Mouse (Mus musculus) liver, adult 2 months (tissue): Measurements from ENCODE around the gene Shoc2. TPM values are rescaled to one million over a fixed set of nuclear protein-coding genes. Genes with fewer than 3 reads are reported as not detected.
"Not testable (repeated sequence)": the region's sequence is repeated elsewhere in the genome, so short reads cannot be mapped to it uniquely, and the experiment has no call there.

ENCODE experiments used
- DNase-seq: peaks from one replicate; pipeline ENCODE4 v3.0.0-alpha.2; 2011; ENCODE audit warnings: low read depth, low spot score; ENCODE audit errors: extremely low read depth
- H3K27ac ChIP-seq: fragments of 200-500 bp; replicated peaks from 2 replicates; pipeline ENCODE4 v1.5.1; 2012; ENCODE audit warnings: low read depth, mild to moderate bottlenecking, control low read depth, inconsistent platforms, low read length; ENCODE audit not compliant: insufficient read depth
- H3K27me3 ChIP-seq: fragments of 200-500 bp; 2 replicates; pipeline ENCODE4 v1.6.1; 2012; ENCODE audit warnings: mild to moderate bottlenecking, moderate library complexity, low read length, inconsistent platforms; ENCODE audit not compliant: control insufficient read depth, insufficient read depth
- H3K36me3 ChIP-seq: fragments of 200-500 bp; 2 replicates; pipeline ENCODE4 v1.6.1; 2012; ENCODE audit warnings: low read length, inconsistent platforms; ENCODE audit not compliant: control insufficient read depth, insufficient read depth
- H3K4me1 ChIP-seq: fragments of 200-500 bp; 2 replicates; pipeline ENCODE4 v1.6.1; 2011; ENCODE audit warnings: low read length; ENCODE audit not compliant: control insufficient read depth, insufficient read depth
- H3K4me3 ChIP-seq: fragments of 200-500 bp; 2 replicates; pipeline ENCODE4 v1.5.1; 2011; ENCODE audit warnings: low read depth, mild to moderate bottlenecking, control low read depth, low read length, moderate library complexity; ENCODE audit not compliant: insufficient read depth
- H3K79me2 ChIP-seq: fragments of 200-500 bp; 2 replicates; pipeline ENCODE4 v1.6.1; 2012; ENCODE audit warnings: inconsistent platforms, mild to moderate bottlenecking, low read length, moderate library complexity; ENCODE audit not compliant: control insufficient read depth, insufficient read depth
- H3K9ac ChIP-seq: fragments of 200-500 bp; 2 replicates; pipeline ENCODE4 v1.6.1; 2012; ENCODE audit warnings: low read depth, mild to moderate bottlenecking, control low read depth, inconsistent platforms, low read length
- CTCF ChIP-seq: fragments of 200-500 bp; IDR thresholded peaks from 2 replicates; pipeline ENCODE4 v1.5.1; 2011; ENCODE audit warnings: low read depth, low read length, control low read depth
- POLR2A ChIP-seq: fragments of 200-500 bp; IDR thresholded peaks from 2 replicates; pipeline ENCODE4 v1.6.1; 2011; ENCODE audit warnings: low read length, control low read depth; ENCODE audit not compliant: insufficient read depth; ENCODE audit errors: extremely low read depth
- WGBS: fragments of 180-500 bp; shearing (Covaris S2); methylation state at CpG from one replicate; pipeline ENCODE4 v1.1.7; 2018; 5-methylcytosine and 5-hydroxymethylcytosine counted together
- polyA plus RNA-seq: library from polyadenylated mRNA; depleted of rRNA; stranded (reverse); fragments of >200 nt; gene quantifications from 2 replicates; pipeline ENCODE4 v1.2.3, GENCODE M21; 2012
- total RNA-seq: library from RNA; depleted of rRNA; stranded (reverse); fragments of >200 nt; gene quantifications from 2 replicates; pipeline ENCODE4 v1.2.3, GENCODE M21; 2014

Shoc2 gene
- total and polyA plus RNA-seq, 2 experiments: 9.7 to 21.8 TPM

DNA sequence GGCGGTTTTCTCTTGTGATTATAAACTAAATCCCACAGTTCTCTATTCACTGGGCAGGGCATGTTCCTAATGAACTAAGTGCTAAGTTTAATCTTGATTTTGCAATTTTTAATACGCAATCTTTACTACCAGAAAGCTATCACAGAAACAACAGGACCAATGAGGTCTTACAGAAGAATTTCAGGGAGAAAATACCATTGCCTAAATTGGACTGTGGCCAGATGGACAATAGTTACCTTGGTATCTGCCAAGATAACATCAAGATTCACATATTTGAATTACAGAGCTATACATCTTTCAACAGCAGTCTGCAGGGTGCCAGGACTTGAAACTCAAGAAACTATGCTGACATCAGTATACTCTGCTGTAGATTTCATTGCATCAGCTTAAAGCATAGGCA, 1.8 kb upstream of the Shoc2 start:
- 70% methylated on average over 2 of the region's 2 CpGs for WGBS
- H3K4me3 ChIP-seq: no peak overlapping the region
- H3K27ac ChIP-seq: no peak overlapping the region
- no peak overlapping the region for H3K9ac ChIP-seq
- no peak for TF ChIP-seq POLR2A
- no peak for TF ChIP-seq CTCF
- H3K36me3 ChIP-seq: no peaks in the 10 kb centered on the region
- H3K79me2 ChIP-seq: peaks cover 4% of the 10 kb centered on the region; the same call in 1 of the 2 replicates
- H3K27me3 ChIP-seq: no peaks in the 10 kb centered on the region
- peaks cover 3% of the 10 kb centered on the region for H3K4me1 ChIP-seq
- DNase-seq: peak; percentile 36

DNA sequence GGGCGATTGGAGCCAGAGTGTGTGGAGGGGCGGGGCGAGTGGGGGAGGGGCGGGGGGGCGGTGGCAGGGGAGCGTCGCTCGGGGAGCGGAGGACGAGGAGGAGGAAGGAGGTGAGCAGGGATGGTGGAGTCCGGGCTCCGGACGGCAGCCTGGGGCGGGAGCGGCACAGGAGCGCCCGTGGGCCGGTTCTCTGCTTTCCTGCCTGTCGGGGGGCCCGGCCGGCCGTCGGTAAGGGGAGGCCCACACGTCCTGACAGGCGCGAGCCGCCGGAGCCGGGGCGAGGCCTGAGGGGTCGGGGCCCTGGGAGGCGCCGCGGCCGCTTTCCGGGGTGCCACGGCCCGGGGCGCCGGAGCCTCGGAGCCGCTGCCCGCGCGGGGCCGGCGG, 672 bp downstream of the Shoc2 start:
- Histone ChIP-seq H3K4me1 (peaks cover 5% of the 10 kb centered on the region), H3K27me3 (no peaks in the 10 kb centered on the region), H3K36me3 (no peaks in the 10 kb centered on the region), H3K79me2 (peaks cover 10% of the 10 kb centered on the region; the same call in 1 of the 2 replicates), H3K4me3 (peak overlapping the region; percentile 85), H3K27ac (peak overlapping the region; percentile 62), H3K9ac (peak overlapping the region; percentile 86)
- DNase-seq: no peak
- 3% methylated on average over 43 of the region's 47 CpGs for WGBS
- TF ChIP-seq POLR2A: peak; percentile 84
- no peak for TF ChIP-seq CTCF

DNA sequence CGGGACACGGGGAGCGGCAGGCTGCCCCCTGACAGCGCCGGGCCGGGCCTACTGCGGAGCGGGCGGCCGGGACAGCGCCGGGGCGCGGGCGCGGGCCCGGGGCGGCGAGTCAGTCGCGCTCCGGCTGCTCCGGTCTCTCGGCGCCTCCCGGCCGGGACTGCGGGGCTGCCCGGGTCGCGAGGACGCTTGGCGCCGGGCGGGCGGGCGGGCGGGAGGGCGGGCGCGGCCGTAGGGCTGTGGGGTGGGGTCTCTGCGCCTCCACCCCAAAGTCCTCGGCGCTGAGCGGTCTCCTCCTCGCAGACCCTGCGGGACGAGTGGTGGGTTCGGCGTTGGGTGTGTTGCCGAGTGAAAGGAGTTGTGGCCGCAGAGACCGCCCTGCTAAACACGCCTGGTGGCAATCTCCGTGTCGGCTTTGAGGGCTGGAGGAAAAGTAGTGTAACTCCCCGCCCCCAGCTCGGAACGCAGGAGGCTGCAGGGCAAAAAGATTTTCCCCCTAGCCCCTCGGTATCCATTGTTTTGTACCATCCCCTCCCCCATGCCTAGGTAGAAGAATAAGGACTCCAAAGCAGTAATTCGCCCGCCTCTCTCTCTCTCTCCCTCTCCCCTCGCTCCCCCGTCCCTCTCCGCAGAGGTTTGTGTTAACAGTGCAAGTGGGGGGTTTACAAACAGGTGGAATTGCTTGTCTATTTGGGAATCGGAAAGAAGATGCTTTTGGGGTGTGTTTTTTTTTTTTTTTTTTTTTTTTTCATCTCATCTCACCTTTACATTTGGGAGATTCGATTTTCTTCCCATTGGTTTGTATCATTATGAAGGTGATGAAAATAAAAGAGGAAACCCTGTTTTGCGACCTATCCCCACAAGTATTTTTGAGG, 1.3 kb downstream of the Shoc2 start:
- no peaks in the 10 kb centered on the region for H3K27me3 ChIP-seq
- no peak for DNase-seq
- H3K9ac ChIP-seq: peak overlapping the region; percentile 86
- TF ChIP-seq POLR2A: no peak
- TF ChIP-seq CTCF: no peak
- H3K79me2 ChIP-seq: peaks cover 13% of the 10 kb centered on the region; the same call in 1 of the 2 replicates
- H3K4me1 ChIP-seq: peaks cover 5% of the 10 kb centered on the region
- peak overlapping the region; percentile 85 for H3K4me3 ChIP-seq
- no peaks in the 10 kb centered on the region for H3K36me3 ChIP-seq
- H3K27ac ChIP-seq: peak overlapping the region; percentile 62; the same call in 1 of the 2 replicates
- 4% methylated on average over 60 of the region's 69 CpGs for WGBS

DNA sequence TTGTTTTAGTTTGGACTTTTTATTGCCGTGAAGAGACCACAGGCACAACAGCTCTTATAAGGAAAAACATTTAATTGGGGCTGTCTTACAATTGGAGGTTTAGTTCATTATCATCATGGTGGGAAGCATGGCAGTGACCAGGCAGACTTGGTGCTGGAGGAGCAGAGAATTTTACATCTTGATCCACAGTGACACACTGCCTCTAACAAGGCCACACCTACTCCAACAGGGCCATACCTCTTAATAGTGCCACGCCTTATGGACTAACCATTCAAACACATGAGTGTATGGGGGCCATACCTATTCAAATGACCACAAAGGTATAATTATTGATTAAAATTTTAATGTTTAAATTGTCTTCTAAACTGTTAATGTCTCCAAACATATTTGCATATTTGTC, 13.4 kb downstream of the Shoc2 start:
- Histone ChIP-seq H3K79me2 (peaks cover 15% of the 10 kb centered on the region; the same call in 1 of the 2 replicates), H3K9ac (no peak overlapping the region), H3K36me3 (no peaks in the 10 kb centered on the region), H3K27ac (no peak overlapping the region), H3K4me1 (no peaks in the 10 kb centered on the region), H3K4me3 (no peak overlapping the region), H3K27me3 (no peaks in the 10 kb centered on the region)
- TF ChIP-seq CTCF: no peak
- no peak for TF ChIP-seq POLR2A
- no peak for DNase-seq
- 98% methylated on average over 2 of the region's 2 CpGs for WGBS

DNA sequence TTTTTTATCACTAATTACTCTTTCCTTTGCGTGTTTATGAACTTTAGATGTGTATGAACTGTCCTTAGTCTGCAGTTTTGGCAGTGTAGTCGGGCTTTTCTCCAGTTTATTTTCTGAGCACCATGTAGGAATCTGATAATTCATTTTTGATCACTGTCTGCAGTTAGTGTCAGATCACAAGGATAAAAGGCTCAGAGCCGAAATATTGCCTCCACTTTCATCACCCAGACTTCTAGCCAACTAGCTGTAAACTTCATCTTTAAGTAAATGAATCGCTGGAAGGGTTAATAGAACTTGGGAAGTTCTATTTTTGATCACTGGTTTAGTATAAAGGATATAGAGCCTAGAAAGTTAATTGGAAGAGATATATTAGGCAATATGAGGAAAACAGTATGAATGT, 18.4 kb downstream of the Shoc2 start:
- 92% methylated on average over 4 of the region's 4 CpGs for WGBS
- no peak for DNase-seq
- TF ChIP-seq POLR2A: no peak
- TF ChIP-seq CTCF: no peak
- H3K36me3 ChIP-seq: no peaks in the 10 kb centered on the region
- no peak overlapping the region for H3K9ac ChIP-seq
- H3K4me1 ChIP-seq: no peaks in the 10 kb centered on the region
- H3K79me2 ChIP-seq: peaks cover 11% of the 10 kb centered on the region; the same call in 1 of the 2 replicates
- no peaks in the 10 kb centered on the region for H3K27me3 ChIP-seq
- H3K27ac ChIP-seq: no peak overlapping the region
- H3K4me3 ChIP-seq: no peak overlapping the region

DNA sequence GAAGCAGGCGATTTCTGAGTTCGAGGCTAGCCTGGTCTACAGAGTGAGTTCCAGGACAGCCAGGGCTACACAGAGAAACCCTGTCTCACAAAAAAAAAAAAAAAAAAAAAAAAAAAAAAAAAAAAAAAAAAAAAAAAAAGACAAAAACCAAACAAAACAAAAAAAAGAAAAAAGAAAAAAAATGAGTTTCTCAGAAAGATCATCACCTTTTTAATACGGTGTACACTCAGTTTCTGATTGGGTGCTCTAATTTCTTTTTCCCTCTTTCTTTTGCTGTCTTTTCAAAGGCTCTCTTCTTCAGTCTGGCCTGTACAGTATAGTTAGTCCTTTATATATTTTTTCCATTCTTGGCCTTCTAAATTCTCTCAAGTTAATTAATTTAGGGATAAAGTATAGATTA, 20.2 kb downstream of the Shoc2 start:
- not testable (repeated sequence) for H3K27ac ChIP-seq, H3K9ac ChIP-seq, H3K4me1 ChIP-seq, H3K4me3 ChIP-seq, H3K27me3 ChIP-seq, H3K36me3 ChIP-seq, DNase-seq
- H3K79me2 ChIP-seq: peaks cover 12% of the 10 kb centered on the region; the same call in 1 of the 2 replicates
- WGBS: 96% methylated on average over 3 of the region's 3 CpGs
